Mouse (Mus musculus): ENCODE data around the gene Phip.

Phip gene

GRCm38 (mm10) chr9:82877078-82877477, 98.2 kb downstream of the Phip start:
- in situ Hi-C loops (cut with MboI, MseI), result loop anchor here (10.0 kb wide), 1 partner anchor 968 kb away; no protein-coding TSS in a partner anchor

DNA sequence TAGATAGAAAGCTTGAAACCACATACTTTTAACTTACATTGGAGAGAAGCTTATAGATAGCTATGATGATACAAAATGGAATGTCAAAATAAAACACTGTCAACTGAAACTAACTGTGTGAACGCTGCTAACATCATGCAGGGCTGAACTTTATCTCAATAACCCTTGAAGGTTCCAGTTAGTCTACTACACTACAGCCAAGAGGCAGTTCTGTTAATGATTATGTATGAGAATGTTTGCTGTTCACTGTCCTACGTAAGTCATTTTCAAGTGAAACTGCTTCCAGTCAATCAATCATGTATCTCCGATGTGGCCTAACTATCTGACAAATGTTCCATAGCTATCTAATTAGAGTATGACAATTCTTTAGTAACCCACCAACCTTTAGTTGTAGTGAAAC, 107.6 kb downstream of the Phip start:
- in situ Hi-C loops (cut with MboI, MseI), result no loop called here

DNA sequence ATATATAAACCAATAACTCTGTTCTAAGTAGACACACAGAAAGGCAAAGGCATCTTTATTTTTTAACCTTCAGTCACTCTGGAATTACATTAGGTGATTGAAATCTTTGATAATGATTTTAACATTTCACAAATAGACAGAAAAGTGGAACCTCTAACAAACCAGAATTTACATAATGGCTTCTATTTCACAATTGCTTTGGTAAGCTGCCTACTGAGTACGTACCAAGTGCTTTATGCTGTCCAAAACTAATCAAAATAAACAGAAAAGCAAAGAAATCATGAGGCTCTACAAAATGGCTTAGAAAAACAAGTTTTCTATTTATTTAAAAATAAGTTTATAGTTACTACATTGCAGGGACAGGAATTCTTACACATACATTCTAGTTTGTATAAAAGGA, 109.2 kb downstream of the Phip start:
- in situ Hi-C loops (cut with MboI, MseI), result no loop called here

DNA sequence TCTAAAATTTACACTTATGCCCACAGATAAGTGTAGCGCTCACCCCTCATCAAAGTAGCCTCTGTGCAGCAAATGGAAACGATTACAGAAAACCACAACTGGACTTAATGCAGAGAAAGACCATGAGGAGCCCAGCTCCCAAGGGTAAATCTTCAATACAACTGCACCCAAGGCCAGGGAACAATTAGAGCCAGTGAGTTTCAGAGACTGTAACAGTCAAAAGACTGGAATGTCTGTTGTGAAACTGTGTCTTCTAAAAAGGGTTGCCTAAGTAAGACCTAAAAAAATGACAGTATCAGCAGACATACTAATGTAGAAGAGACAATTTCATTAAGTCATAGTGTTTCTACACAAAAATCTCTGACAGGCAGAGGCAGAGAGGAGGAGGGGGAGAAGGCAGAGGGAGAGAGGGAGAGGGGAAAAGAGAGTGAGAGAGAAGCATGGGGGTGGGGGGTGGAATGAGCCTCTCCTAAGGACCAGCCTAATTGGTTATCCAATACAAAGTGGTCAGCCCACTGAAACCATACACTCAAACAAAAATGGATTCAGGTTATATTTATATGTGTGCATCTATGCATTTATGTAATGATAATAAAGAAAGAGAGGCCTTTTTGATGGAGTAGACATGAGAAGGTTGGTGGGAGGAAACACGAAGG, 113.4 kb downstream of the Phip start:
- in situ Hi-C loops (cut with MboI, MseI), result no loop called here

DNA sequence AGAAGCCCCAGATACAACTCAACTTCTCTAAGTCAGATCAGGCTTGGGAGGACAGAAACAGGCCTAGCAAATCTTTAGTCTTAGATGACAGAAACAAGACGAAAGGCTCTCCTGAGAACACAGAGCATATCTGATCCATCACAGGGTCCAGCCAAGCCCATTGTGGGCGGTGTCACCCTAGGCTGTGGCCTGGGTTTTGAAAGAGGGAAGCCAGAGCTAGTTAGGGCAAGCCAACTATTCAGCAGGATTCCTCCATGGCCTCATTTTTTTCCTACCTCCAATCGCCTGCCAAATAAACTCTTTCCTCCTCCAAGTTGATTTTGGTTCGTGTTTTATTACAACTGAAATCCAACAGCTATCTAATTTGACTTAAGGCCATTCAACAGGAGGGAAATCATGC, 114.0 kb downstream of the Phip start:
- in situ Hi-C loops (cut with MboI, MseI), result no loop called here

DNA sequence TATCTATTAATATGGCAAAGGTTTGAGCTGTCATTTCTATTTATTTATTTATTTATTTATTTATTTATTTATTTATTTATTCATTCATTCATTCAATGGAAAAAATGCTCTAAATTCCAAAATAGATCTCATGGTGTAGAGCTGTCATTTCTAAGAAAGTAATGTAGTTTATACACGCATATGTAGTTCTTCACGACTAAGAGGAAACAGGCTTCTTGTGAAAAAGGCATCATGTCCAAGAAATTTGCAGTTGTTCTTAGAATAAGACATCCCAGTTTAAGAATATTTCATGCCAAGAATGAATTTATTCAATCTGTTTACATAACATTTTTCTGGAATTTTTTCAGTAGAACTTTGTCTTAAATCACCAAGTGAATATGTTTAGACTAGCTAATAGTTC, 114.5 kb downstream of the Phip start:
- in situ Hi-C loops (cut with MboI, MseI), result no loop called here

GRCm38 (mm10) chr9:82856241-82856640, 119.1 kb downstream of the Phip start:
- in situ Hi-C loops (cut with MboI, MseI), result no loop called here

GRCm38 (mm10) chr9:82854973-82855614, 120.2 kb downstream of the Phip start:
- in situ Hi-C loops (cut with MboI, MseI), result no loop called here

DNA sequence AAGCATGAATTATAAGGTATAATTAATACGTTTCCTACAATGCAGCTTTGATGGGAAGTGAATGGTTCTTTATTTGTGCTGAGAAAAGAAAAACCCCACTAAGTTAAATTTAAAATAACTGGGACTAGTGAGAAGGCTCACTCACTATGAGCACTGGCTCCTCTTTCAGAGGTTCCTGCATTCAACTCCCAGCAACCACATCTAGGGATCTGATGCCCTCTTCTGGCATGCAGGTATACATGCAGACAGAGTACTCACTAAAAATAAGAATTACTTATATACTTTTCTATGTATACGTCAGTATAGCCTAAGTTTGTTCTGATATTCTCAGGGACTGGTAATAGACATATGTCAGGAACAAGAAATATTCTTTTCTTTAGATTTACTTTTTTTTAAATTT, 121.3 kb downstream of the Phip start:
- in situ Hi-C loops (cut with MboI, MseI), result no loop called here

- in situ Hi-C loops (cut with MboI, MseI), result no loop called here
These were observed 132.6 kb downstream of the Phip start for GRCm38 (mm10) chr9:82842671-82843070.

GRCm38 (mm10) chr9:82835921-82836320, 139.4 kb downstream of the Phip start:
- in situ Hi-C loops (cut with MboI, MseI), result no loop called here

DNA sequence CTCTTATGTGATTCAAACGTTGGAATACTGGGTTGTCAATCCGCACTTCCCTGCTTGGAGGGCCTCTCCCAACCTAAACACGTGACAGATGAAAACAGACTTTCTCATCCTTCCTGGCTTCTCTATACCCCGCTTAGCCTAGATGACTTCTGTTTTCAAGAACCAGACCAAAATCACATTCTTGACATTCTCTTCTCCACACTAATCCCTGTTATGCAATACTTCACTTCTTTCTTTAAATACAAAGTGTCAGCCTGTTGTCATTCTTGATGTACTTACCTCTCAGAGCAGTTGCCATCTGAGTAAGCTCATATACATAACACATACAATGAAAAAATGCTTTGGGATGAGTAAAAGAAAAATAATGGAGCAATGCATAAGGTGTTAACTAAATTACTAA, 143.4 kb downstream of the Phip start:
- in situ Hi-C loops (cut with MboI, MseI), result no loop called here

DNA sequence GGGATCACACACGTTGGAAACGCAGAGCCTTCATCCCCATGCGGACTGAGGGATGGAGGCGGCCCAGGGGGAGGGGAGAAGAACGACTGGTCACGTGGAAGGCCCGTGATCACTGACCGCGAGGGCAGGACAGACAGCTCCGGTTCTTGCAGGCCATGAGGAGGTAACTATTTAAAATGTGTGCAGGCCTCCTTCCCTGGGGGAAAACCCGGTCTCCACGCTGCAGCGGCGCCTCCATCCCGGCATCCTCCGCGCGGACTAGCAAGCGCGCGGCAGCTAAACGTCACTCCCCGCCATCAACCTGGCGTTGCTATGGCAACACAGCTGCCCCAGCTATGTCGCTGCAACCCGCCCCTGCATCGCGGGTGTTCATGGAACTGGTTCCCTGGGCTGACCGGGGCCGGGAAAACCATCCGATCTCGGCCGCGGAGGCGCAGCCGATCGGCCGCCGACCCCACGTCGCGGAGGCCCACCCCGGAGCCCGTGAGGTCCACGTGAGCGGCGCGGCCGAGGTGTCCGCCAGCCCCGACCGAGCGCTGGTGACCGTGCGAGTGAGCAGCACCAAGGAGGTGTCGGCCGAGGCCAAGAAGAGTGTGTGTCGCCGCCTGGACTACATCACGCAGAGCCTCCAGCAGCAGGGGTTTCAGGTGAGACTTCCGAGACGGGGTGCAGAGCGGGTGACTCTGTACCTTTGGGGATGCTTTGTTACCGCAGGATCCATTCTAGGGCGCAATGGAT, 145.5 kb downstream of the Phip start:
- in situ Hi-C loops (cut with MboI, MseI), result no loop called here

- in situ Hi-C loops (cut with MboI, MseI), result no loop called here
These were observed 146.2 kb downstream of the Phip start, which contains the start of gene Irak1bp1 for GRCm38 (mm10) chr9:82829007-82829689. Irak1bp1 (plus strand) TSS chr9:82829540.

DNA sequence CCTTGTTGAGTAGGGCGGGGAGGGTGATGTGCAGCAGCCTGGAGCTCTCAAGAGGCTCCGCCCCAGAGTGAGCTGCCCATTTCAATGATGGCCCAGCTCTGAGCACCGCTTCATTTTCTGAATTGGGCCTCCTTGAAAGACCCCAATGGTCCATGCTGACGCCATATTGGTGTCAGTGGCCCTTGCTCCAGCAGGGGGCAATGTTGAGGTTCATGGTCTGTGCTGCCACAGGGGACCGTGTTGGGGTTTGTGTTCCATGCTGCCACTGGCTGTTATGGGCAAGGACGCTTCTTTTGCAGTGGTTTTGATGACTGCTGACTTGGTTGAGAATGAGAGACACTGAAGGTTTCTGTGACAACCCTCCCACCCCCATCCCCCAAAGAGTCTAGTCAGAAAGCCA, 148.9 kb downstream of the Phip start:
- in situ Hi-C loops (cut with MboI, MseI), result no loop called here

Data from T-helper 1 cell (primary cell).